Mouse (Mus musculus): ENCODE data around the gene Il5.

DNA sequence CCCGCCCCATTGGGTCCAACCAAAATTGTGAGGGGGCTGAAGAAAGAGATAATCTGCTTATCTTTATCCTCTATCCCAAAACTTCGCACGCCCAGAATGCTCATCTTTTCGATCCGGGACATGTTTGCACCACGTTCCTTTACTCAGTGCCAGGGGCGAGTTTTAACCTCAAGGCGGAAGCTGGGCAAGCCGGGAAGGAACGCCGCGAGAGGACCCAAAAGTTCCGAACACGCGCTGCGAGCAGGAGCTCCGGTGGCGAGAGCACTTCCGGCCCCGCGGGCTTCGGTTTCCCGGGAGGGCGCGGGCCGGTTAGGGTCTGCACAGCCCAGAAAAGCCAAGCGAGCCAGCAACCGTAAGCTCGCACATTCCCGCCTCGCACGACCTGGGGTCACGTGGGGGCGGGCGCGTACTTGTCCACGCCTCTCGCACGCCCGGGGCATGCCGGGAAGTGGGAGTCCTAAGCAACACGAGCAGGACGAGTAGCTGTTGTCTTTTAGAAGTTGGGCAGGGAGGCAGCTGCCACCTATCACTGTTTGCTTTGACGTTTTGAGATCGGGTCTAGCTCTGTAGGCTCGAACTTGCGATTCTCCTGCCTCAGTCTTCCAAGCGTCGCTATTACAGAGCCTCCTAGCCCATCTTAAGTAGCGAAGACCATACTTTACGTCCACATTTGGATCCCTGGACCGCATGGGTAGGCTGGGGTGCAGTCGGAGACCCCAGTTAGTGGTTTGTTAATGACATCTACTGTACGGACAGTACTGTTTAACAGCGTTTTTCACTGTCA lies 13.5 kb upstream of the Il5 start, which contains the start of gene Rad50:
- TF ChIP-seq CTCF (IDR thresholded peaks at IDR 0.05; ENCODE audit: control insufficient read depth, insufficient read depth, insufficient replicate concordance, low read depth, low read length) (no peak), POLR2A (IDR thresholded peaks at IDR 0.05; ENCODE audit: control insufficient read depth, low read depth, low read length) (peak; percentile 98)

Measured in testis, adult 2 months (tissue).